Mouse (Mus musculus): ENCODE results near the gene Bst1.

- no peak for TF ChIP-seq CTCF (IDR thresholded peaks at IDR 0.05; ENCODE audit: low read depth)
- no peak for TF ChIP-seq EP300 (IDR thresholded peaks at IDR 0.05; ENCODE audit: low read depth)
Measured at GRCm38 (mm10) chr5:43815769-43816168, 2.9 kb upstream of the Bst1 start.
